Mouse (Mus musculus) stomach, postnatal 0 days (tissue): ENCODE measurements around the gene Abcc10. TPM values are rescaled to one million over a fixed set of nuclear protein-coding genes. Genes with fewer than 3 reads are reported as not detected.

ENCODE experiments used
- ATAC-seq: fragments of 200-750 bp; cut with Nextera tagmentation; 2 replicates; pipeline ENCODE4 v1.8.0; 2017; ENCODE audit not compliant: low FRiP score, low TSS enrichment
- DNase-seq: peaks from one replicate; pipeline ENCODE4 v3.0.0-alpha.2; 2016; ENCODE audit warnings: low spot score
- H3K27ac ChIP-seq: fragments of 300-500 bp; sonication (generic); replicated peaks from 2 replicates; pipeline ENCODE4 v1.5.1; 2014; ENCODE audit warnings: mild to moderate bottlenecking, control low read depth
- H3K27me3 ChIP-seq: fragments of 300-500 bp; sonication (generic); 2 replicates; pipeline ENCODE4 v1.6.1; 2014; ENCODE audit warnings: low read length; ENCODE audit not compliant: control insufficient read depth, insufficient read depth
- H3K36me3 ChIP-seq: fragments of 300-500 bp; sonication (generic); 2 replicates; pipeline ENCODE4 v1.6.1; 2014; ENCODE audit warnings: low read length, mixed read lengths; ENCODE audit not compliant: control insufficient read depth, insufficient read depth
- H3K4me1 ChIP-seq: fragments of 300-500 bp; sonication (generic); replicated peaks from 2 replicates; pipeline ENCODE4 v1.6.1; 2014; ENCODE audit warnings: antibody characterized with exemption; ENCODE audit not compliant: control insufficient read depth, insufficient read depth
- H3K4me2 ChIP-seq: fragments of 300-500 bp; sonication (generic); replicated peaks from 2 replicates; pipeline ENCODE4 v1.6.1; 2014; ENCODE audit warnings: low read depth, mild to moderate bottlenecking, control low read depth, moderate library complexity
- H3K4me3 ChIP-seq: fragments of 300-500 bp; sonication (generic); 2 replicates; pipeline ENCODE4 v1.5.1; 2014; ENCODE audit warnings: low read depth, low read length, control low read depth
- H3K9ac ChIP-seq: fragments of 300-500 bp; sonication (generic); 2 replicates; pipeline ENCODE4 v1.6.1; 2014; ENCODE audit warnings: mild to moderate bottlenecking, low read length, control low read depth, mixed read lengths
- H3K9me3 ChIP-seq: fragments of 300-500 bp; sonication (generic); 2 replicates; pipeline ENCODE4 v1.6.1; 2016; ENCODE audit warnings: low read length; ENCODE audit not compliant: control insufficient read depth
- CTCF ChIP-seq: IDR thresholded peaks from 2 replicates; pipeline ENCODE4 v1.5.1; 2016; ENCODE audit warnings: antibody characterized with exemption, low read depth, mild to moderate bottlenecking, moderate library complexity
- EP300 ChIP-seq: optimal IDR thresholded peaks from 2 replicates; pipeline ENCODE3; 2016; ENCODE audit warnings: antibody characterized with exemption
- WGBS: fragments of 180-500 bp; shearing (Covaris S2); extraction: QIAGEN DNeasy Blood & Tissue Kit; methylation state at CpG from one replicate; pipeline ENCODE4 v1.1.7; 2014; 5-methylcytosine and 5-hydroxymethylcytosine counted together
- polyA plus RNA-seq: library from polyadenylated mRNA; unstranded; fragments of >200 nt; fragmentation: Nextera tagmentation; extraction: Ambion mirVana; gene quantifications from 2 replicates; pipeline ENCODE4 v1.2.1, GENCODE M21; 2015

Abcc10 gene
- polyA plus RNA-seq: 3.5 and 4.3 TPM in 2 replicates

GRCm38 (mm10) chr17:46327906-46328534 lies at the start of gene Abcc10:
TSS of gene Abcc10 (minus strand) at chr17:46328352.
- WGBS: under 1% methylated on average over 40 of the region's 40 CpGs
- peak within 1 kb of the TSS; percentile 72 for H3K4me3 ChIP-seq
- H3K27me3 ChIP-seq: no peaks in the 10 kb centered on the region
- TF ChIP-seq CTCF (peak; percentile 68), EP300 (no peak)
- peak within 1 kb of the TSS; percentile 86 for H3K9ac ChIP-seq
- ATAC-seq: peak; percentile 96
- no peaks in the 10 kb centered on the region for H3K4me1 ChIP-seq
- DNase-seq: peak; percentile 96
- H3K36me3 ChIP-seq: peaks cover 3% of the 10 kb centered on the region; the same call in 1 of the 2 replicates
- peak within 1 kb of the TSS; percentile 90 for H3K27ac ChIP-seq
- H3K9me3 ChIP-seq: no peaks in the 10 kb centered on the region
- peak within 1 kb of the TSS; percentile 93 for H3K4me2 ChIP-seq

GRCm38 (mm10) chr17:46371783-46372182 lies 43.6 kb upstream of the Abcc10 start:
- no peaks in the 10 kb centered on the region for H3K4me1 ChIP-seq
- no peak overlapping the region for H3K4me2 ChIP-seq
- no peaks in the 10 kb centered on the region for H3K36me3 ChIP-seq
- no peaks in the 10 kb centered on the region for H3K27me3 ChIP-seq
- no peak overlapping the region for H3K9ac ChIP-seq
- H3K9me3 ChIP-seq: no peaks in the 10 kb centered on the region
- 68% methylated on average over 3 of the region's 3 CpGs for WGBS
- TF ChIP-seq CTCF (peak; percentile 66), EP300 (no peak)
- no peak overlapping the region for H3K4me3 ChIP-seq
- DNase-seq: no peak
- no peak overlapping the region for H3K27ac ChIP-seq
- ATAC-seq: no peak

- H3K9ac ChIP-seq: no peak overlapping the region
- H3K27me3 ChIP-seq: no peaks in the 10 kb centered on the region
- 83% methylated on average over 8 of the region's 8 CpGs for WGBS
- no peak overlapping the region for H3K4me2 ChIP-seq
- no peaks in the 10 kb centered on the region for H3K36me3 ChIP-seq
- H3K4me3 ChIP-seq: no peak overlapping the region
- no peak for ATAC-seq
- TF ChIP-seq EP300: no peak
- TF ChIP-seq CTCF: no peak
- no peaks in the 10 kb centered on the region for H3K9me3 ChIP-seq
- no peaks in the 10 kb centered on the region for H3K4me1 ChIP-seq
- H3K27ac ChIP-seq: no peak overlapping the region
- DNase-seq: no peak
Measured at GRCm38 (mm10) chr17:46351026-46351700, 23.0 kb upstream of the Abcc10 start.

GRCm38 (mm10) chr17:46341208-46341607 lies 13.1 kb upstream of the Abcc10 start:
- DNase-seq: no peak
- H3K4me1 ChIP-seq: no peaks in the 10 kb centered on the region
- no peak for ATAC-seq
- no peaks in the 10 kb centered on the region for H3K27me3 ChIP-seq
- WGBS: 56% methylated on average over 7 of the region's 7 CpGs
- H3K9ac ChIP-seq: no peak overlapping the region
- H3K9me3 ChIP-seq: no peaks in the 10 kb centered on the region
- no peak overlapping the region for H3K4me3 ChIP-seq
- H3K36me3 ChIP-seq: no peaks in the 10 kb centered on the region
- TF ChIP-seq CTCF: no peak
- TF ChIP-seq EP300: no peak
- no peak overlapping the region for H3K27ac ChIP-seq
- no peak overlapping the region for H3K4me2 ChIP-seq

GRCm38 (mm10) chr17:46336475-46336874 lies 8.3 kb upstream of the Abcc10 start:
- WGBS: 27% methylated on average over 5 of the region's 5 CpGs
- Histone ChIP-seq H3K4me2 (no peak overlapping the region), H3K4me3 (no peak overlapping the region), H3K9me3 (no peaks in the 10 kb centered on the region), H3K27ac (no peak overlapping the region), H3K9ac (no peak overlapping the region), H3K27me3 (no peaks in the 10 kb centered on the region), H3K36me3 (no peaks in the 10 kb centered on the region), H3K4me1 (no peaks in the 10 kb centered on the region)
- TF ChIP-seq EP300 (no peak), CTCF (peak; percentile 68)
- ATAC-seq: no peak
- DNase-seq: no peak

GRCm38 (mm10) chr17:46328723-46329122 lies 571 bp upstream of the Abcc10 start:
- Histone ChIP-seq H3K9me3 (no peaks in the 10 kb centered on the region), H3K4me2 (peak overlapping the region; percentile 93), H3K27ac (no peak overlapping the region), H3K36me3 (peaks cover 1% of the 10 kb centered on the region; the same call in 1 of the 2 replicates), H3K4me3 (no peak overlapping the region; the same call in 1 of the 2 replicates), H3K4me1 (no peaks in the 10 kb centered on the region), H3K27me3 (no peaks in the 10 kb centered on the region), H3K9ac (no peak overlapping the region)
- WGBS: 55% methylated on average over 6 of the region's 6 CpGs
- DNase-seq: no peak
- TF ChIP-seq EP300 (no peak), CTCF (no peak)
- ATAC-seq: no peak
